In the genomic region with DNA sequence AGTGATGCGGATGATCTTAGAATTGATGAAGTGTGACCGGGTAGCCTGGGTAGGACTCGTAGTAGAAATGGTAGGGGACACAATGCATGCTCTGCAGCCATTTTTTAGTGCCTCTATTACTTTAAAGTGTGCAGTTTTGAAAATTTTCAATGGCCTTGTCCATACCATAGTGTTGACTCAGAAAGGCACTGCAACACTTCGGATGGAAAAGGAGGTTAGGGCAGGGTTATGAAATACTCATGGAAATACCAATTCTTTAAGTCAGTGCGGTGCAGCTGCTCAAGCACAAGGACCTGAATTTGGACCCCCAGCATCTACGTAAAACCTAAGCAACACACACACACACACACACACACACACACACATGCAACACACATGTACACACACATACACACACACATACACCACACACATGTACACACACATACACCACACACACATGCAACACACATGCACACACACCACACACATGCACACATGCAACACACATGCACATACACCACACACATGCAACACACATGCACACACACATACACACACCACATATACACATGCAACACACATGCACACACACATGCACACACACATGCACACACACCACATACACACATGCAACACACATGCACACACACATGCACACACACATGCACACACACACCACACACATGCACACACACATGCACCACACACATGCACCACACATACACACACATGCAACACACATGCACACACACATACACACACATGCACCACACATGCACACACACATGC, we compare ENCODE assay signal across 34 mouse cellular contexts. TPM values are rescaled to one million over a fixed set of nuclear protein-coding genes. Genes with fewer than 3 reads are reported as not detected.
A peak's percentile ranks its signal among the peaks of the same experiment; 100 is the strongest.
DNase-seq lines count a peak whose midpoint lies in the region; TF ChIP-seq lines count a peak whose summit lies in the region.
"Had no signal": no experiment of that assay in that cellular context is flagged by ENCODE, and none has a peak within 500 bp of the region (broad histone marks: within the 10 kb centered on the region; RNA-seq: fewer than 3 reads in every experiment).

Arl9 (plus strand) TSS at position 5 of the 771 bp plus-strand sequence.

- H3K36me3 ChIP-seq in testis, adult 2 months (ENCODE audit: control insufficient read depth, insufficient read depth, low read length) = peaks cover 1% of the 10 kb centered on the region; the same call in 1 of the 2 replicates

- no peak for TF ChIP-seq CTCF in testis, adult 2 months (IDR thresholded peaks at IDR 0.05; ENCODE audit: control insufficient read depth, insufficient read depth, insufficient replicate concordance, low read depth, low read length)
- peak; percentile 3; the same call in 1 of the 2 replicates for TF ChIP-seq CTCF in embryonic fibroblast, embryonic 13.5 days (IDR thresholded peaks at IDR 0.05; ENCODE audit: borderline replicate concordance, insufficient read depth, low read length)

- peak; percentile 47; the same call in 1 of the 2 replicates for TF ChIP-seq POLR2A in testis, adult 2 months (IDR thresholded peaks at IDR 0.05; ENCODE audit: control insufficient read depth, low read depth, low read length)
- TF ChIP-seq POLR2A in embryonic fibroblast, embryonic 13.5 days (IDR thresholded peaks at IDR 0.05; ENCODE audit: low read depth, low read length) = no peak

- H3K4me1 ChIP-seq in testis, adult 2 months (ENCODE audit: control insufficient read depth, insufficient read depth, low read length) = no peaks in the 10 kb centered on the region; the same call in 1 of the 2 replicates
- peaks cover 5% of the 10 kb centered on the region; the same call in 1 of the 2 replicates for H3K4me1 ChIP-seq in embryonic fibroblast, embryonic 13.5 days (ENCODE audit: control insufficient read depth, insufficient read depth, low read length)
- H3K4me1 ChIP-seq: heart, embryonic 10.5 days; heart, embryonic 13.5 days; hindbrain, embryonic 12.5 days; hindbrain, embryonic 15.5 days had no signal

- peaks cover 3% of the 10 kb centered on the region; the same call in 1 of the 2 replicates for H3K27me3 ChIP-seq in testis, adult 2 months (ENCODE audit: control insufficient read depth, insufficient read depth, low read length)
- H3K27me3 ChIP-seq: CH12.LX; heart, embryonic 13.5 days; hindbrain, embryonic 12.5 days; hindbrain, embryonic 15.5 days; Patski had no signal

- H3K27ac ChIP-seq in testis, adult 2 months (ENCODE audit: control insufficient read depth, insufficient read depth, low read depth, low read length) = no peak within 1 kb of the TSS; the same call in 1 of the 2 replicates
- no peak within 1 kb of the TSS for H3K27ac ChIP-seq in embryonic fibroblast, embryonic 13.5 days (ENCODE audit: insufficient read depth, low read length)
- H3K27ac ChIP-seq: heart, adult 2 months; heart, embryonic 10.5 days; heart, embryonic 13.5 days; hindbrain, embryonic 12.5 days; hindbrain, embryonic 15.5 days had no signal

- peak within 1 kb of the TSS; percentile 87 for H3K4me3 ChIP-seq in testis, adult 2 months (ENCODE audit: control insufficient read depth, low read depth, low read length)
- H3K4me3 ChIP-seq in embryonic fibroblast, embryonic 13.5 days (ENCODE audit: insufficient read depth, low read length) = no peak within 1 kb of the TSS
- H3K4me3 ChIP-seq: heart, adult 2 months; heart, embryonic 10.5 days; heart, embryonic 13.5 days; hindbrain, embryonic 12.5 days; hindbrain, embryonic 15.5 days had no signal

- peak; percentile 9 for DNase-seq in adrenal gland, adult 2 months
- DNase-seq in adrenal gland, postnatal 36 days = no peak
- no peak for DNase-seq in testis, postnatal 14 days (ENCODE audit: low spot score)
- no peak for DNase-seq in embryo, embryonic 11 days
- DNase-seq in lung, postnatal 10 days = no peak
- DNase-seq: adrenal gland, postnatal 14 days; B cell, adult 2 months; cerebellum, adult 11-12 months; cerebellum, adult 8-10 months; cerebellum, postnatal 10 days; cerebellum, postnatal 36 days; forebrain, postnatal 0 days; gastrocnemius, postnatal 25 days; heart, adult 2 months had no signal

RNA-seq across cellular contexts. Expression of gene Arl9, which starts in this region (rescaled TPM):
- total RNA-seq in adrenal gland, adult 2 months (2021) = not detected
- polyA plus RNA-seq in adrenal gland, adult 2 months (2012; rRNA removed) = not detected in 2 replicates
- total RNA-seq in adrenal gland, postnatal 36 days (2021) = not detected
- 84.8 and 131 TPM in 2 replicates for polyA plus RNA-seq in testis, adult 2 months (2012; rRNA removed)
- polyA plus RNA-seq in embryonic fibroblast, embryonic 13.5 days (2011; ENCODE audit: insufficient read length, low read depth, missing spikeins) = not detected in 2 replicates
- total RNA-seq: adrenal gland, adult 18-20 months; adrenal gland, postnatal 14 days; forebrain, postnatal 0 days; gastrocnemius, adult 8-10 months; gastrocnemius, postnatal 25 days; heart, adult 2 months; heart, postnatal 25 days; hematopoietic stem cell, adult 5-6 weeks had no signal
- polyA plus RNA-seq: cortical plate, adult 2 months; embryonic facial prominence, embryonic 11.5 days; embryonic facial prominence, embryonic 14.5 days; forebrain, embryonic 11.5 days; forebrain, embryonic 14.5 days; forebrain, postnatal 0 days; frontal cortex, adult 2 months; heart, adult 2 months; heart, embryonic 13.5 days; heart, embryonic 16.5 days; hindbrain, embryonic 15.5 days; intestine, embryonic 14.5 days had no signal

Comparison
In these comparisons a context has a peak if more than half of its experiments do, and no peak if none do; other contexts are left out.
1. RNA of gene Arl9 (polyA plus RNA-seq): 84.8 to 131 TPM in testis, adult 2 months; not detected in embryonic fibroblast, embryonic 13.5 days and not detected in adrenal gland, adult 2 months; every median in the first group is over 10 times any median in the second.
2. Peak in DNase-seq in adrenal gland, adult 2 months; RNA of the gene not detected or under 1 TPM.